Mouse (Mus musculus) liver, embryonic 15.5 days (tissue): ENCODE results near the gene Ptch2. TPM values are rescaled to one million over a fixed set of nuclear protein-coding genes. Genes with fewer than 3 reads are reported as not detected.
A peak's percentile ranks its signal among the peaks of the same experiment; 100 is the strongest.

Source experiments
- ATAC-seq: fragments of 200-750 bp; cut with Nextera tagmentation; 2 replicates; pipeline ENCODE4 v1.8.0; 2017; ENCODE audit warnings: moderate number of reproducible peaks, mild to moderate bottlenecking, moderate library complexity; ENCODE audit not compliant: insufficient read depth
- H3K27ac ChIP-seq: fragments of 300-500 bp; sonication (generic); replicated peaks from 2 replicates; pipeline ENCODE4 v1.5.1; 2015; ENCODE audit warnings: mild to moderate bottlenecking, inconsistent platforms
- H3K27me3 ChIP-seq: fragments of 300-500 bp; sonication (generic); 2 replicates; pipeline ENCODE4 v1.6.1; 2015; ENCODE audit warnings: mild to moderate bottlenecking, inconsistent platforms
- H3K36me3 ChIP-seq: fragments of 300-500 bp; sonication (generic); replicated peaks from 2 replicates; pipeline ENCODE4 v1.6.1; 2015; ENCODE audit warnings: moderate library complexity, mild to moderate bottlenecking, inconsistent platforms
- H3K4me1 ChIP-seq: fragments of 300-500 bp; sonication (generic); replicated peaks from 2 replicates; pipeline ENCODE4 v1.6.1; 2015; ENCODE audit warnings: inconsistent platforms
- H3K4me2 ChIP-seq: fragments of 300-500 bp; sonication (generic); 2 replicates; pipeline ENCODE4 v1.6.1; 2015; ENCODE audit warnings: moderate library complexity, mild to moderate bottlenecking, inconsistent platforms
- H3K4me3 ChIP-seq: fragments of 300-500 bp; sonication (generic); replicated peaks from 2 replicates; pipeline ENCODE4 v1.5.1; 2015; ENCODE audit warnings: mild to moderate bottlenecking, inconsistent platforms
- H3K9ac ChIP-seq: fragments of 300-500 bp; sonication (generic); 2 replicates; pipeline ENCODE4 v1.6.1; 2015; ENCODE audit warnings: moderate library complexity, mild to moderate bottlenecking, inconsistent platforms
- H3K9me3 ChIP-seq: fragments of 300-500 bp; sonication (generic); replicated peaks from 2 replicates; pipeline ENCODE4 v1.6.1; 2016; ENCODE audit warnings: inconsistent platforms
- WGBS: fragments of 180-500 bp; shearing (Covaris S2); methylation state at CpG from one replicate; pipeline ENCODE4 v1.1.7; 2015; ENCODE audit warnings: mixed read lengths; ENCODE audit not compliant: insufficient replicate concordance; 5-methylcytosine and 5-hydroxymethylcytosine counted together
- microRNA-seq: library from miRNA; unstranded; fragments of <30 nt; microRNA quantifications from one replicate; pipeline ENCODE4, GENCODE M21; 2016
- polyA plus RNA-seq: library from polyadenylated mRNA; unstranded; fragments of >200 nt; fragmentation: Nextera tagmentation; extraction: Ambion mirVana; gene quantifications from 2 replicates; pipeline ENCODE4 v1.2.1, GENCODE M21; 2015

The Ptch2 gene
- polyA plus RNA-seq, 1 experiment from 2014 or later = 0.56 TPM

GRCm38 (mm10) chr4:117155020-117155791, 59.3 kb downstream of the Ptch2 start:
- no peak for ATAC-seq
- H3K4me2 ChIP-seq = peak overlapping the region; percentile 86
- H3K4me1 ChIP-seq = peaks cover 39% of the 10 kb centered on the region
- no peaks in the 10 kb centered on the region for H3K27me3 ChIP-seq
- H3K27ac ChIP-seq = peak overlapping the region; percentile 76
- H3K9me3 ChIP-seq = no peaks in the 10 kb centered on the region
- under 1% methylated on average over 44 of the region's 44 CpGs for WGBS
- peak overlapping the region; percentile 96 for H3K4me3 ChIP-seq
- peak overlapping the region; percentile 93 for H3K9ac ChIP-seq
- peaks cover 61% of the 10 kb centered on the region for H3K36me3 ChIP-seq

GRCm38 (mm10) chr4:117155792-117156355, 60.0 kb downstream of the Ptch2 start, which contains the start of gene Rps8:
Gene Rps8, minus strand, starts transcription at chr4:117156243.
- Histone ChIP-seq H3K4me3 (peak within 1 kb of the TSS; percentile 96), H3K4me2 (peak within 1 kb of the TSS; percentile 86), H3K36me3 (peaks cover 61% of the 10 kb centered on the region), H3K9ac (peak within 1 kb of the TSS; percentile 93), H3K4me1 (peaks cover 39% of the 10 kb centered on the region), H3K27ac (peak within 1 kb of the TSS; percentile 76), H3K27me3 (no peaks in the 10 kb centered on the region), H3K9me3 (no peaks in the 10 kb centered on the region)
- WGBS = under 1% methylated on average over 52 of the region's 52 CpGs
- peak; percentile 89 for ATAC-seq

DNA sequence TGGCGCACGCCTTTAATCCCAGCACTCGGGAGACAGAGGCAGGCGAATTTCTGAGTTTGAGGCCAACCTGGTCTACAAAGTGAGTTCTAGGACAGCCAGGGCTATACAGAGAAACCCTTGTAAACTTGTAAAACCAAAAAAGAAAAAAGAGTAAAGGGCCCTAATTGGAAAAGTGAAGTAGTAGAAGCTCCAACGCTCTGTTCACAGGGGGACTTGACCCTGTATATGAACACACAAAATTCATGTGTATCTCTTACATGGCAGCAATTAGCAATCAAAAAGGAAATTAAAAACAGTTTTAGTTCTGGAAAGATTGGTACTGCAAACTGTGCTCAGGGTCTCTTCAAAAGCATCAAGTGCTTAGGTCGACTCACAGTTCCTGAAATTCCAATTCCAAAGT, 60.5 kb downstream of the Ptch2 start:
- Histone ChIP-seq H3K9me3 (no peaks in the 10 kb centered on the region), H3K27me3 (no peaks in the 10 kb centered on the region), H3K4me1 (peaks cover 38% of the 10 kb centered on the region), H3K27ac (peak overlapping the region; percentile 76), H3K4me3 (peak overlapping the region; percentile 96), H3K9ac (peak overlapping the region; percentile 93), H3K4me2 (peak overlapping the region; percentile 86), H3K36me3 (peaks cover 61% of the 10 kb centered on the region)
- WGBS = 25% methylated on average over 6 of the region's 6 CpGs
- no peak for ATAC-seq

GRCm38 (mm10) chr4:117159666-117160065, 63.8 kb downstream of the Ptch2 start:
- Histone ChIP-seq H3K4me2 (no peak overlapping the region), H3K4me1 (peaks cover 12% of the 10 kb centered on the region), H3K9me3 (no peaks in the 10 kb centered on the region), H3K27ac (no peak overlapping the region), H3K27me3 (no peaks in the 10 kb centered on the region), H3K4me3 (no peak overlapping the region), H3K9ac (no peak overlapping the region), H3K36me3 (peaks cover 62% of the 10 kb centered on the region)
- WGBS = 85% methylated on average over 10 of the region's 10 CpGs
- ATAC-seq = no peak

- peaks cover 77% of the 10 kb centered on the region for H3K36me3 ChIP-seq
- H3K4me3 ChIP-seq = no peak overlapping the region
- no peak overlapping the region for H3K9ac ChIP-seq
- 74% methylated on average over 4 of the region's 4 CpGs for WGBS
- no peak overlapping the region for H3K4me2 ChIP-seq
- H3K27me3 ChIP-seq = no peaks in the 10 kb centered on the region
- H3K9me3 ChIP-seq = no peaks in the 10 kb centered on the region
- peaks cover 5% of the 10 kb centered on the region for H3K4me1 ChIP-seq
- no peak overlapping the region for H3K27ac ChIP-seq
- ATAC-seq = no peak
Observed at GRCm38 (mm10) chr4:117161183-117161582, 65.3 kb downstream of the Ptch2 start.

Small RNA genes within 50 kb of the gene (microRNA-seq; reads per million reads assigned to microRNA genes)
- not detected for gene Gm22398

Other genes with a start within 250 kb of the Ptch2 start
- gene Zswim5, start 218.7 kb upstream of the Ptch2 start, polyA plus RNA-seq = 0.02 and 0.05 TPM in 2 replicates
- 579 and 584 TPM in 2 replicates for gene Urod, start 101.7 kb upstream of the Ptch2 start, polyA plus RNA-seq
- 8.1 and 8.3 TPM in 2 replicates for gene Hectd3, start 100.8 kb upstream of the Ptch2 start, polyA plus RNA-seq
- 22.9 and 23.3 TPM in 2 replicates for gene Eif2b3, start 76.7 kb upstream of the Ptch2 start, polyA plus RNA-seq
- 2.9 and 3.2 TPM in 2 replicates for gene Btbd19, start 29.6 kb downstream of the Ptch2 start, polyA plus RNA-seq
- gene Tctex1d4, start 30.7 kb downstream of the Ptch2 start, polyA plus RNA-seq = 0.12 TPM in 1 of 2 replicates, not detected in the other
- 2.5 and 3.2 TPM in 2 replicates for gene Plk3, start 37.9 kb downstream of the Ptch2 start, polyA plus RNA-seq
- 536 and 611 TPM in 2 replicates for gene Rps8, start 60.2 kb downstream of the Ptch2 start, polyA plus RNA-seq
- gene Kif2c, start 86.6 kb downstream of the Ptch2 start, polyA plus RNA-seq = 27.5 and 29.8 TPM in 2 replicates
- 6.7 and 9.9 TPM in 2 replicates for gene Tmem53, start 155.9 kb downstream of the Ptch2 start, polyA plus RNA-seq
- 0.12 TPM in 1 of 2 replicates, not detected in the other for gene Armh1, start 156.1 kb downstream of the Ptch2 start, polyA plus RNA-seq